Mouse (Mus musculus) erythroblast, adult 5-6 weeks (primary cell): ENCODE data around the gene Rtcb. TPM values are rescaled to one million over a fixed set of nuclear protein-coding genes. Genes with fewer than 3 reads are reported as not detected.

ENCODE experiments used
- ATAC-seq: replicated peaks from 2 replicates; pipeline ENCODE4 v1.8.0; 2016; ENCODE audit warnings: moderate number of reproducible peaks, mild to moderate bottlenecking, moderate TSS enrichment, inconsistent platforms; ENCODE audit not compliant: poor library complexity, low FRiP score, severe bottlenecking
- total RNA-seq, 2 experiments: library from RNA; stranded (forward) in 1 of 2; stranded (reverse) in 1 of 2; fragments of 150-400 nt in 1 of 2; fragments of 200-764, 138-1000 nt in 1 of 2; gene quantifications; 2 replicates each; pipeline versions ENCODE4 v1.2.3 to v1.2.4; 2015 to 2017; ENCODE audit warnings: low replicate concordance in 2 of 2

Gene Rtcb
- total RNA-seq (2015; ENCODE audit: low replicate concordance) (7.3 and 13.3 TPM in 2 replicates), total RNA-seq (2017; ENCODE audit: low replicate concordance) (18.2 and 27.0 TPM in 2 replicates)

DNA sequence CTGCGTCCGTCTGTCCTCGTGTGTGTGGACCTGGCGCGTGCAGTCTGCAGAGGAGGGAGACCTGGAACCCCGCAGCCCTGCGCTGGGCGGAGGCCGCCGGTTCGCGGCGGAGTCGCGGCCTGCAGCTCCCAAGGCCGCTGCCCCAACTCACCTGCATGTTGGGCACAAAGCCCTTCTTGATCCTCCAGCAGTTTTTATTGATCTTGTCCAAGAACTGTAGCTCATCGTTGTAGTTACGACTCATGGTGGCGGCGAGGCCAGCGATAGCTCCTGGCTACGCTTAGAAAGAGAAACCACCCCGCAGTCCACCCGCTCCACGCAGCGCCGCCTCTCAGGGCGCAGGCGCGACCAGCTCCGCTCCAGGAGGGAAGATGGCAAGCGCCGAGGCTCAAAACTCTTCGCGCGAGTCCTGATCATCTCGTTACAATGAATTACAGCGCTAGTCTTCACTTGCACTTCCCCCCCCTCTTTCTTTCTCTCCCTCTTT lies at the start of gene Rtcb:
Gene Rtcb, minus strand, starts transcription at position 360 of the 487 bp plus-strand sequence.
- peak; percentile 99 for ATAC-seq

DNA sequence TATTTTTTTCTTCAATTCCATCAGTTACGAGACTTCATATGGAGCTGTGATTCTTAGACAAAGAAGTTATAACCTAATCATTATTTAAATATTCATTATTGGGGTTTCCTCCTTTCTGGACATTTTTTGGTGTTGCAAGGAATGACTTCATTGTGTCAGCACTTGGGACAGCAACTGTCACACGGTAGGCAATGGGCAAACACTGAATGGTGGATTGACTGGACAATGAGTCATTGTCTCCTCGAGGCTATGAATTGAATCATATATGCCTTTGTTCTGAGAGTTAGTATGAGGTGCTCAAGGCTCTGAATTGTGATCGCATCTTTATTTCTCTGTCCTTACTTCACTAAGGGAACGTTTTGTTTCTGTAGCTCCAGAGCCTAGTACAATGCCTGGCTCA lies 48.8 kb upstream of the Rtcb start:
- ATAC-seq, result no peak

- ATAC-seq, result no peak
Observed at GRCm38 (mm10) chr10:86000447-86000846, 42.8 kb upstream of the Rtcb start.

GRCm38 (mm10) chr10:85994543-85995104 lies 37.0 kb upstream of the Rtcb start:
- ATAC-seq, result no peak

GRCm38 (mm10) chr10:85993836-85994235 lies 36.2 kb upstream of the Rtcb start:
- ATAC-seq, result no peak

GRCm38 (mm10) chr10:85992412-85992811 lies 34.8 kb upstream of the Rtcb start:
- no peak for ATAC-seq

- ATAC-seq, result no peak
Observed at GRCm38 (mm10) chr10:85989412-85990115, 31.9 kb upstream of the Rtcb start.

DNA sequence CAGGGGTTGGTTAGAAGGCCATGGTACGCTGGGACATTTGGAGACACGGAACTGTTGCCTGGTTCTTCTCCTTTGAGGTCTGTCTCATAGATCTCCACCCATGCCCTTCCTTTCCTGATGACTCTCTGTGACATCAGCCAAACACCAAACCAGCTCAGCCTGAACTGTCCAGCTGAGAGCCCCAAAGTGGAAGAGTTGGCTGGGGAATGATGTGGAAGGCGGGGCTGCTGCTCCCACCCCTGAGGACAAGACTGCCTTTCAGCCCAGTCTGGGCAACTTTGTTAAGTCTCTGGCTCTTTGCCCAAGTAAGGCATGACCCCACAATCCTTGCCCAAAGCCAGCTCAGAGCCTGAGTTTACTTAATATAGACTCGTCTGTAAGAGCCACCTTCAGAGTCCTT lies 15.3 kb upstream of the Rtcb start:
- no peak for ATAC-seq

- ATAC-seq, result no peak
Observed at GRCm38 (mm10) chr10:85971826-85972225, 14.2 kb upstream of the Rtcb start.

- no peak for ATAC-seq
Observed at GRCm38 (mm10) chr10:85969894-85970620, 12.4 kb upstream of the Rtcb start.

GRCm38 (mm10) chr10:85968731-85969130 lies 11.1 kb upstream of the Rtcb start:
- no peak for ATAC-seq

DNA sequence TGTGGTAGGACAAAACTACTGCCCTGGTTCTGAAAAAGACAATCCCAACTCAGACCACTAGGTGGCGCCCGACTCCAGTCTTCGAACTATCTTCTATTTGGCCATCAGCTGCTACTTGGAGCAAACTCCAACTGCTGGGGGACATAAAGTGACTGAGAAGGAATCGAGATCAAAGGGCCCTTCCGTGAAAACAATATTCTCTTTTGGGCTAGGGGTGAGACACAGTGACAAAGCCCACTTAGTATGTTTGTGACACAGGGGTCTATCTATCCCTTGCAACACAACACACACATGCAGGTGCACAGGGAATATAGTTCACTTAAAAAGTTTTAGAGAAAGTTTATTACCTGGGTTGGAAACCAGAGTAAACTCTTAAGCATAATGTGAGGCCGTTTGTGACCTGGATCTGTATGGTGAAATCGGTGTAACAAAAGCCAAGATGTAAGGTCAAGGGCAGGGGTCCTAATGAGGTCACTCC lies 10.6 kb upstream of the Rtcb start:
- peak; percentile 79 for ATAC-seq

DNA sequence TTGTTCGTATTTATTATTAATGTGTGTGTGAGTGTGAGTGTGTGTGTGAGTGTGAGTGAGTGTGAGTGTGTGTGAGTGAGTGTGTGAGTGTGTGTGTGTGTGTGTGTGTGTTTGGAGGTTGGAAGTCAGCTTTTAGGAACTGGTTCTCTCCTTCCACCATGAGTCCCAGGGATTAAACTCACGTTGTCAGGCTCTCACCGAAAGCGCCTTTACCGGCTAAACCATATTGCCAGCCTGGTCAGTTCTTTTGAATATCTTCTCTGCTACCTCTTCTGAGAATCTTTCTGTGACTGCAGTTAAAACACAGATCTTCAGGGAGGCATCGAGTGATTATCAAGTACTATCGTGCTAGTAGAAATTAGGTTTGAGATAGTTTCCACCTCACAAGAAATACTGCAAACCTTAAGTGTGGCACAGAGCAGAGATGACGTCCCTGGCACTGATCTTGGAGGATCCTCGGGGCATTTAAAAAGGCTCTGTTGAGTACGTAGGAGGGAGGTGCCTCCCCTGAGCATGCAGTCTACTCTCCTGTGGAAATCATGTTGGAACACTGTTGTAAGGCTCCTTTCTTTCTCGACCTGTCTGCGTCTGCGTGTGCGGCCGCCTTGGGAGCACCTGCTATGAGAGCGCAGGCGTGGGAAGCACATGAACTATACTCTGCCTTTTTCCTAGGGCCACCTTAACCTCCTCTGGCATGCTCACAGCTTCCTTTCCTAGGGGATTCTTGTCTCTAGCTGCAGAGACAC lies 10.0 kb upstream of the Rtcb start:
- ATAC-seq, result peak; percentile 20; the same call in 1 of the 2 replicates

DNA sequence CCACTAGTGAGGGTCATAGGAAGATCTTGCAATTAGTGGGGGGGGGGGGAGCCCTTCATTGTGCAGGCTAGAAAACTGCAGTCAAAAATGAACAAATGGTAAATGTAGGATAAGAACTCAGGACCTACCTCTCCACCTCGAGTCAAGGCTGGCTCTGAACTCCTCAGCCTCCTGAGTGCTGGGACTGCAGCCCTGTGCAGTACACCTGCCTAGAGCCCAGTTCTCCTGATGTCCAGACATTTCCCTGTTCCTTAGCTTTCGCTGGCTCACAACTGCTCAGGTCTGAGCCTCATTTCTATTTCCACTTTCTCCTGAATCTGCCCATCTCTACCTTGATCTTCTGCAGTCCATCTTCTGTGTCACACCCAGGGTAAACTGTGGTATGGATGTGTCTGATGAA lies 8.9 kb upstream of the Rtcb start:
- ATAC-seq, result no peak

GRCm38 (mm10) chr10:85964316-85964715 lies 6.7 kb upstream of the Rtcb start:
- ATAC-seq, result no peak

DNA sequence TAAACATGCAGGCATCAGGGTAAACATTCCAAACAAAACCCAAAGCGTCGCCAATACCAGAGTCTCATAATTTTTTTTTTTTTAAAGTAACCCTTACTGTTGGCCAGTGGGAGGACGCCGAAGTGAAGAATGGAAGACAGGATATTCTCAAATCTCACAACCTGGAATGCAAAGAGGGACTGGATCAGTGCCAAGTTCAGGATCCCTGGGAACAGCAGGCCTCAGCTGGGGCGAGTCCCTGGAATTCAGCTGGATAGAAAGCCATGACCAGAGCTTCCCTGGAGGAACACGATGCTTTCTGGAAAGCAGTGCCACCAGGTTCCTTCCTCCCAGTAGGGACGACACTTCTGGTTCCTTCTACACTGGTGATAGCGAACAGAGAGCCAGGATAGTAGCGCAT lies 5.3 kb upstream of the Rtcb start:
- ATAC-seq, result no peak

GRCm38 (mm10) chr10:85956871-85957419 lies 678 bp downstream of the Rtcb start:
- ATAC-seq, result 0 out of 2 replicates have a peak, but pooled peaks have one; percentile 16

DNA sequence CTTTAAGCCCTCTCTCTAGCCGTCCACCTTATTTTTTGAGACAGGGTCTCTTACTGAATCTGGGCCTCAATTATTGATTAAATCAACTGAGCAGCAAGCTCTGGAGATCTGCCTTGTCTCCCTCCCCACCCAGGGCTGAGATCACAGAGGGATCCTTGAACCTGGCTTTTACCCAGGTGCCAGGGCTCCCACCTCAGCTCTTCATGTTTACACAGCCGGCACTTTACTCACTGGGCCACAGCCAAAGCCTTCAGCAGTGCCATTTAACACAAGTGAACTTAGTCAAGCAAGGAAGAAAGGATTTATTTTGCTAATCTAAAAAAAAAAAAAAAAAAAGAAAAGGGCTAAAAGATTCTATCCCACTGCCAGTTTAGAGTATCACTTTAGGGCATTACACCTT lies 3.2 kb downstream of the Rtcb start:
- ATAC-seq, result no peak

DNA sequence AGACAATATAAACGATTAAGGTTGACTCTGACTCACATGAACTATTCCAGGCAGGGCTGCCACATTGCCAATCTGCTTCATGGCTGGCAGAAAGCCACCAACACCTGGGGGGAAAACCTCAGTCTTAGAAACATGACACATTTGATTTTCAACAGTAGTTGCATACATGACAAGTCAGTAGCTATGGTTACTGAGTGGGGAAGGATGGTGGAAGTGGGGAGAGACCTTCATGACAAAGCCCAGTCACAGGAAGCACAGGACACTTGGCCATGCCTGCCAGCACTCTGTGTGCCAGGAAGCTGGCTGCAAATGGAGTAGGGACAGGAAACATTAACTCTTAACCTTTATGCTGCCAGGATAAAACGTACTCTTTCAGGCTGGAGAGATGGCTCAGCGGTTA lies 4.2 kb downstream of the Rtcb start:
- ATAC-seq, result no peak
